Mouse (Mus musculus): Measurements from ENCODE around the gene Ccdc117.
"Not testable (repeated sequence)": the region's sequence is repeated elsewhere in the genome, so short reads cannot be mapped to it uniquely, and the experiment has no call there.

DNA sequence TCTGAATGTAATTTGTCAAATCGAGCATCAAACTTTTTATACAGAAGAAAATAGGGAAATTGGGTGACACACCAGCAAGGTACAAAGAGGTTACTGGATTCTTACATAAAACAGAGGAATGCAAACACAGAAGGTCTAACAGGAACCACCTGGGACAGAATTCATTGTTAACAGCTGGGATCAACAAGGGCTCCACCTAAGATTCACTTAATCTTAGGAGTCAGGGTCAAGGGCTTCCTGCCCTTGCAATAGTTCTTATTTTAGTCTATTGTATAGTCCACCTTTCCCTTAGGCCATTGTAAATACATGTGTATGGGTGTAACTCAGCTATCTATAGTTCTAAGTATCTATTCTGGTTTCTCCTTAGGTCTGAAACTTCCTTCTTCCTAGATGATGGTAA lies 2.7 kb upstream of the Ccdc117 start:
- TF ChIP-seq EP300 (IDR thresholded peaks at IDR 0.05; ENCODE audit: insufficient read depth, low read depth, low read length); CTCF (IDR thresholded peaks at IDR 0.05; ENCODE audit: low read depth, low read length): not testable (repeated sequence)
